Mouse (Mus musculus): Measurements from ENCODE around the gene Ncoa6. TPM values are rescaled to one million over a fixed set of nuclear protein-coding genes. Genes with fewer than 3 reads are reported as not detected.

The Ncoa6 gene
- polyA plus RNA-seq, 1 experiment from 2014 or later = 24.5 TPM

- peak within 1 kb of the TSS; percentile 66; the same call in 1 of the 2 replicates for H3K27ac ChIP-seq
These were observed 116.6 kb downstream of the Ncoa6 start, which contains the start of gene Pigu for GRCm38 (mm10) chr2:155356971-155357591. TSS of gene Pigu (minus strand) at chr2:155357430.

GRCm38 (mm10) chr2:155354402-155354801 lies 119.3 kb downstream of the Ncoa6 start:
- H3K36me3 ChIP-seq = no peaks in the 10 kb centered on the region; the same call in 1 of the 2 replicates
- H3K4me2 ChIP-seq = no peak overlapping the region
- no peaks in the 10 kb centered on the region for H3K9me3 ChIP-seq
- no peak overlapping the region for H3K4me3 ChIP-seq
- no peak for ATAC-seq (ENCODE audit: insufficient number of reproducible peaks, insufficient read depth, low FRiP score, low TSS enrichment, low read depth)
- H3K4me1 ChIP-seq = peaks cover 12% of the 10 kb centered on the region; the same call in 1 of the 2 replicates
- 93% methylated on average over 3 of the region's 3 CpGs for whole genome bisulfite sequencing
- H3K27ac ChIP-seq = no peak overlapping the region
- no peak overlapping the region for H3K9ac ChIP-seq
- no peaks in the 10 kb centered on the region for H3K27me3 ChIP-seq

More at GRCm38 (mm10) chr2:155356971-155357591, 116.6 kb downstream of the Ncoa6 start, which contains the start of gene Pigu:
- peak; percentile 97 for ATAC-seq (ENCODE audit: insufficient number of reproducible peaks, insufficient read depth, low FRiP score, low TSS enrichment, low read depth)
- H3K9ac ChIP-seq = peak within 1 kb of the TSS; percentile 84
- no peaks in the 10 kb centered on the region; the same call in 1 of the 2 replicates for H3K36me3 ChIP-seq
- H3K27me3 ChIP-seq = no peaks in the 10 kb centered on the region
- H3K4me3 ChIP-seq = peak within 1 kb of the TSS; percentile 90
- no peaks in the 10 kb centered on the region for H3K9me3 ChIP-seq
- WGBS = under 1% methylated on average over 38 of the region's 38 CpGs
- peaks cover 12% of the 10 kb centered on the region; the same call in 1 of the 2 replicates for H3K4me1 ChIP-seq
- peak within 1 kb of the TSS; percentile 71 for H3K4me2 ChIP-seq

GRCm38 (mm10) chr2:155346670-155347069 lies 127.0 kb downstream of the Ncoa6 start:
- Histone ChIP-seq H3K4me1 (no peaks in the 10 kb centered on the region), H3K36me3 (peaks cover 13% of the 10 kb centered on the region; the same call in 1 of the 2 replicates), H3K4me2 (no peak overlapping the region), H3K9ac (no peak overlapping the region), H3K4me3 (no peak overlapping the region), H3K27ac (no peak overlapping the region), H3K9me3 (no peaks in the 10 kb centered on the region), H3K27me3 (no peaks in the 10 kb centered on the region)
- ATAC-seq (ENCODE audit: insufficient number of reproducible peaks, insufficient read depth, low FRiP score, low TSS enrichment, low read depth) = no peak
- WGBS = 79% methylated on average over 1 of the region's 1 CpGs

MicroRNAs within 50 kb of the gene (microRNA counts, 519-probe panel; counts per million panel counts)
- 2,630 counts per million, percentile 63 among the panel's probes with 10 or more counts for microRNA mmu-miR-695

Small RNA genes within 50 kb of the gene (microRNA-seq; reads per million reads assigned to microRNA genes)
- gene Mir695 = not detected

Other genes with a start within 250 kb of the Ncoa6 start
- gene Dynlrb1, start 237.4 kb downstream of the Ncoa6 start, polyA plus RNA-seq (2015; fragmentation: Nextera tagmentation; extraction: Ambion mirVana) = 507 and 521 TPM in 2 replicates
- gene Map1lc3a, start 197.6 kb downstream of the Ncoa6 start, polyA plus RNA-seq (2015; fragmentation: Nextera tagmentation; extraction: Ambion mirVana) = 212 and 239 TPM in 2 replicates
- gene Pigu, start 116.5 kb downstream of the Ncoa6 start, polyA plus RNA-seq (2015; fragmentation: Nextera tagmentation; extraction: Ambion mirVana) = 48.0 and 49.1 TPM in 2 replicates
- gene Trp53inp2, start 92.8 kb downstream of the Ncoa6 start, polyA plus RNA-seq (2015; fragmentation: Nextera tagmentation; extraction: Ambion mirVana) = 18.0 and 20.0 TPM in 2 replicates
- 12.2 and 13.1 TPM in 2 replicates for gene Acss2, start 44.1 kb upstream of the Ncoa6 start, polyA plus RNA-seq (2015; fragmentation: Nextera tagmentation; extraction: Ambion mirVana)
- 13.7 and 14.3 TPM in 2 replicates for gene Ggt7, start 44.3 kb upstream of the Ncoa6 start, polyA plus RNA-seq (2015; fragmentation: Nextera tagmentation; extraction: Ambion mirVana)
- gene Gss, start 118.9 kb upstream of the Ncoa6 start, polyA plus RNA-seq (2015; fragmentation: Nextera tagmentation; extraction: Ambion mirVana) = 32.2 and 35.5 TPM in 2 replicates
- gene Myh7b, start 137.3 kb upstream of the Ncoa6 start, polyA plus RNA-seq (2015; fragmentation: Nextera tagmentation; extraction: Ambion mirVana) = 0.28 and 0.55 TPM in 2 replicates
- gene Trpc4ap, start 218.5 kb upstream of the Ncoa6 start, polyA plus RNA-seq (2015; fragmentation: Nextera tagmentation; extraction: Ambion mirVana) = 137 and 142 TPM in 2 replicates